Mouse (Mus musculus) forebrain, embryonic 11.5 days (tissue): ENCODE measurements around the gene Kpna2. TPM values are rescaled to one million over a fixed set of nuclear protein-coding genes. Genes with fewer than 3 reads are reported as not detected.
A peak's percentile ranks its signal among the peaks of the same experiment; 100 is the strongest.
"Not testable (repeated sequence)": the region's sequence is repeated elsewhere in the genome, so short reads cannot be mapped to it uniquely, and the experiment has no call there.

Experiments used
- ATAC-seq: fragments of 200-750 bp; cut with Nextera tagmentation; replicated peaks from 2 replicates; pipeline ENCODE4 v1.8.0; 2017; ENCODE audit warnings: moderate TSS enrichment; ENCODE audit not compliant: low FRiP score
- DNase-seq: peaks from one replicate; pipeline ENCODE4 v3.0.0-alpha.2; 2017; ENCODE audit warnings: low spot score
- H3K27ac ChIP-seq: fragments of 300-500 bp; sonication (generic); 2 replicates; pipeline ENCODE4 v1.5.1; 2014; ENCODE audit warnings: low read depth, low read length
- H3K27me3 ChIP-seq: fragments of 300-500 bp; sonication (generic); 2 replicates; pipeline ENCODE4 v1.6.1; 2014; ENCODE audit warnings: mild to moderate bottlenecking, low read length, mixed read lengths; ENCODE audit not compliant: control insufficient read depth, insufficient read depth
- H3K36me3 ChIP-seq: fragments of 300-500 bp; sonication (generic); 2 replicates; pipeline ENCODE4 v1.6.1; 2014; ENCODE audit warnings: mild to moderate bottlenecking, low read length, moderate library complexity, mixed read lengths; ENCODE audit not compliant: control insufficient read depth, insufficient read depth
- H3K4me1 ChIP-seq: fragments of 300-500 bp; sonication (generic); replicated peaks from 2 replicates; pipeline ENCODE4 v1.6.1; 2014; ENCODE audit warnings: low read length, mixed read lengths; ENCODE audit not compliant: control insufficient read depth, insufficient read depth
- H3K4me2 ChIP-seq: fragments of 300-500 bp; sonication (generic); 2 replicates; pipeline ENCODE4 v1.6.1; 2014; ENCODE audit warnings: low read depth, mild to moderate bottlenecking, low read length, moderate library complexity, mixed read lengths; ENCODE audit not compliant: severe bottlenecking
- H3K4me3 ChIP-seq: fragments of 300-500 bp; sonication (generic); 2 replicates; pipeline ENCODE4 v1.5.1; 2014; ENCODE audit warnings: low read depth, low read length
- H3K9ac ChIP-seq: fragments of 300-500 bp; sonication (generic); 2 replicates; pipeline ENCODE4 v1.6.1; 2014; ENCODE audit warnings: low read length
- H3K9me3 ChIP-seq: fragments of 300-500 bp; sonication (generic); 2 replicates; pipeline ENCODE4 v1.6.1; 2016; ENCODE audit warnings: low read length, mixed read lengths; ENCODE audit not compliant: control insufficient read depth
- WGBS: fragments of 180-500 bp; shearing (Covaris S2); extraction: QIAGEN DNeasy Blood & Tissue Kit; methylation state at CpG from one replicate; pipeline ENCODE4 v1.1.7; 2014; 5-methylcytosine and 5-hydroxymethylcytosine counted together
- polyA plus RNA-seq: library from polyadenylated mRNA; unstranded; fragments of >200 nt; fragmentation: Nextera tagmentation; extraction: Ambion mirVana; gene quantifications from 2 replicates; pipeline ENCODE4 v1.2.1, GENCODE M21; 2014

The Kpna2 gene
- polyA plus RNA-seq, 1 experiment from 2014 or later = 777 TPM

DNA sequence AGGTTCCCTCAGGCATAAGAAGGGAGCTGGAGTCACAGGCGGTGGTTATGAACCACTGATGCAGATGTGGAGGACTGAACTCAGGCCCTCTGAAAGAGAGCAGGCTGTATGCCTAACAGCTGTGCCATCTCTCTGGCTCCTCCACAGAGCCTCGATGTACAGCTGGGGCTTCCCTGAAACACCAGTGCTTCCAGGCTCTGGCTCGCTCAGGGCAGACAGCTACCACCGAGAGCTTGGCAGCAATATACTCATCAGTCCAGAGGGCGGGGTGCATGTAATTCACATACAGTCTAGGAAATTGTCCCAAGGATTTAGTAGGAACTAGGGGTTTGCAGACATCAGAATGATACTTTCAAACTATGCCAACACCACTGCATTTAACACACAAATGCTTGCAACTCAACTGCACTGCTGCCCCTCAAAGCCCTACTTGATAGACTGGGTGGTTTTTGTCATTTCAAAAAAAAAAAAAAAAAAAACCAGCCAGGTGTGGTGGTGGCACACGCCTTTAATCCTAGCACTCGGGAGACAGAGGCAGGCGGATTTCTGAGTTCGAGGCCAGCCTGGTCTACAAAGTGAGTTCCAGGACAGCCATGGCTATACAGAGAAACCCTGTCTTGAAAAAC is 13.2 kb downstream of the Kpna2 start:
- whole genome bisulfite sequencing = 91% methylated on average over 9 of the region's 9 CpGs
- not testable (repeated sequence) for DNase-seq, H3K4me1 ChIP-seq, H3K27ac ChIP-seq, H3K27me3 ChIP-seq, H3K4me2 ChIP-seq, H3K9ac ChIP-seq, H3K9me3 ChIP-seq, ATAC-seq, H3K4me3 ChIP-seq
- H3K36me3 ChIP-seq = peaks cover 19% of the 10 kb centered on the region; the same call in 1 of the 2 replicates

DNA sequence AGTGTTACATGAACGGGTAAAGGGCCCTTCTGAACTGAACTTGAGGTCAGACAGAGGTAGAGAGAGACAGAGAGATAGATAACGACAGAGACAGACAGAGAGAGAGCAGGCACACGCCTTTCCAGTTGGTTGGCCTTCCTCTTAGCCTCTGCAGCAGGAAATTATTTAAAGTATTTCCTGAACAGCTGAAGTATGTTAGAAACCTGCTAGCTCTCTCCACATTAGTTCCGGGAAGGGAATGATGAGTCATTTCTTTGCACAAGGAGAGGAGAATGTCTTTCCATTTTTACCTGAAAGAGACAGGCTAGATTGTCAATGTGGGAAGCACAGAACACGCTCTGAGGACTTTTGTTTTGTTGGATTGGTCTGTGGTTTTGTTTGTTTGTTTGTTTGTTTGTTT is 17.0 kb downstream of the Kpna2 start:
- Histone ChIP-seq H3K36me3 (no peaks in the 10 kb centered on the region), H3K4me2 (no peak overlapping the region), H3K4me1 (no peaks in the 10 kb centered on the region), H3K9me3 (no peaks in the 10 kb centered on the region), H3K9ac (no peak overlapping the region), H3K27me3 (no peaks in the 10 kb centered on the region), H3K27ac (no peak overlapping the region), H3K4me3 (no peak overlapping the region)
- 66% methylated on average over 5 of the region's 5 CpGs for WGBS
- DNase-seq (no peak), ATAC-seq (no peak)

DNA sequence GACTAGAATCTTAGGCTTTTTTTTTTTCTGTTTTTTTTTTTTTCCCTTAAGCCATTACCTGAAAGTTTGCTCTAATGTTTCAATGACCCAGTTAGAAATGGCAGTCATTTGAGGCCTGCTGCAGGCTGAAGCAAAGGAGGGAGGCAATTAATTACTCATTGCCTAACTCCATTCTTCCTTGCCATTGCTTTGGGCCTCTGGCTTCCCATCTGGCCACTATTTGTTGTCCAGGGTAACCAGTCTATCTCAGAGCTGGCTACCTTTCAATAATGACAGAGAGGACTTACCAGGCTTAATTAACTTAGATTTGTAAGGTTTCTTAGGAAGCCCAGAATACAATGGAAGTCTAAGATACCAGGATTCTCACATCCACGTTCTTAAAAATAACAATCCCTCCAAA is 17.6 kb downstream of the Kpna2 start:
- Histone ChIP-seq H3K4me2 (no peak overlapping the region), H3K9ac (no peak overlapping the region), H3K36me3 (no peaks in the 10 kb centered on the region), H3K27ac (no peak overlapping the region), H3K4me3 (no peak overlapping the region), H3K27me3 (no peaks in the 10 kb centered on the region), H3K9me3 (no peaks in the 10 kb centered on the region), H3K4me1 (no peaks in the 10 kb centered on the region)
- 18% methylated on average over 1 of the region's 1 CpGs for WGBS
- DNase-seq (no peak), ATAC-seq (no peak)

DNA sequence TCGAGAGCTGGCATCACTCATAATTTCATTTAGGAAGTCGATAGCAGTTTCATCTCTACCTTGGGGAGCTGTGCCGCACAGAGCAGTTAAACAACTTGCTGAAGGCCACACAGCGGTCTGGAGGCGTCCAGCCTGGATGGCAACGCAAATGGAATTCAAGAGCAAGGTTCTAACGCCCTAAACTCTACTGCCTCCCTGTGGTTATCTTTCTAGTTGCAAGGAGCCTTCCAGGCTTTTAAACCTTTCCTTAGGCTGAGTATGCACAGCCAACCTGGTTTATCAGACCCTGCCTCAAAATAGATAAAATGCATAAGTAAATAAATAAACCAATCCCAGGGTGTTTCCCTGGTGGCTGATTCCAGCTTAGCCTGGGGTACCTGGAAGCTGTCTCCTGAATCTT is 18.9 kb downstream of the Kpna2 start:
- Histone ChIP-seq H3K27me3 (no peaks in the 10 kb centered on the region), H3K27ac (no peak overlapping the region), H3K4me2 (no peak overlapping the region), H3K36me3 (no peaks in the 10 kb centered on the region), H3K4me1 (no peaks in the 10 kb centered on the region), H3K9me3 (no peaks in the 10 kb centered on the region), H3K9ac (no peak overlapping the region), H3K4me3 (no peak overlapping the region)
- peak; percentile 65 for DNase-seq
- 27% methylated on average over 7 of the region's 7 CpGs for WGBS
- no peak for ATAC-seq

DNA sequence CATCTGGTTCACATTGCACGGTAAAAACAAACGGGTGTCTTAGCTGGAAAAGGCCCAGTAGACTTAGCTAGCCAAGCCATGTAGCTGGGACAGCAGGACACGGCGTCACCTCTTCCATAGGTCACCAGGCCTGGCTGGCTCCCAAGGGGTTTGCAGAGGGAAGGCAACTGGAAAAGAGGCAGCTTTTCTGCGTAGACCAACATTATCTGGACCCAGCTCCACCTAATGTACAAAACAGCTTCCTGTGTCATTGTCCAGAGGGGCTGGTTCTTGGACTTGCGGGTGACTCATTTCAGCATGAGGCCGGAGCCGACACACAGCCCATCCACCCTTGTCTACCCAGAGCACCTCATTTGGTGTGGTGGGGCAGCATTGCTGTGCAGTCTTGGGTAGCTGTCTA is 23.1 kb downstream of the Kpna2 start:
- 83% methylated on average over 8 of the region's 8 CpGs for WGBS
- H3K27me3 ChIP-seq = no peaks in the 10 kb centered on the region
- no peak for ATAC-seq

DNA sequence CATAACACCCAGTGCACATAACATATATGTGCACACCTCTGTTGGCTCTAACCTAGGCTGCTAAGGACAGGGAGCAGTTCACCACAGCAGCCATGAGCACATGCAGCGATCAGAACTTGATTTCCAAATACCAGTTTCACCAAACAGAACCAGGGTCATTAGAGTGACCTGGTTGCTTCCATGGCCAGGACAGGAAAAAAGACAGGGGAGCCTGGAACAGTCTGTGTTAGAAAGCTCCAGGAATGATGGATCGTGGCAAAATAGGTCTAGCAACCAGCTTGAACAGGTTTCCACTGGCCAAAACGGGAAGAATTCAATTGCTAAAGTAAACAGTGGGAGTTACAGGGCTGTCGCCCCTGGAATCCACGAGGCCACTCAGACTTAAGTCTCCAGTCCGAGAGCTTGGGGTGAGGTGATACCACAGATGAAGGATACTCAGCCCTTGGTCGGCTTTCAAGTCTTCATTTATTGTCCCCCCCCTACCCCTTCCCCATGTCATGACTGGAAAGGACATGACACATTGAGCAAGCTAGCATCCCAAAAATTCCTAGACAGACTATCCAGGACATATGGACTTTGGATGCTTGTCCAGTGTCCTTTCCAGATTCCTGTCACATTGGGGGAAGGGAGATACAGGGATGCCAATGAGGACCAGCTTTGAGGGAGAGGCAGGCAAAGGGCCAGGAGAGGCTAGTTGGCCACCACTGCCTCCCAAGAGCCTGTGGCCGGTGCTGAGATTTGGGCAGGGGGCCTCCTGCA is 23.7 kb downstream of the Kpna2 start:
- DNase-seq (no peak), ATAC-seq (no peak)
- no peak overlapping the region for H3K9ac ChIP-seq

More for the DNA sequence above, 23.1 kb downstream of the Kpna2 start:
- no peak overlapping the region for H3K9ac ChIP-seq
- H3K4me2 ChIP-seq = no peak overlapping the region
- H3K4me3 ChIP-seq = no peak overlapping the region
- no peak overlapping the region for H3K27ac ChIP-seq
- no peaks in the 10 kb centered on the region for H3K4me1 ChIP-seq
- no peaks in the 10 kb centered on the region for H3K36me3 ChIP-seq
- no peaks in the 10 kb centered on the region for H3K9me3 ChIP-seq
- DNase-seq = no peak

DNA sequence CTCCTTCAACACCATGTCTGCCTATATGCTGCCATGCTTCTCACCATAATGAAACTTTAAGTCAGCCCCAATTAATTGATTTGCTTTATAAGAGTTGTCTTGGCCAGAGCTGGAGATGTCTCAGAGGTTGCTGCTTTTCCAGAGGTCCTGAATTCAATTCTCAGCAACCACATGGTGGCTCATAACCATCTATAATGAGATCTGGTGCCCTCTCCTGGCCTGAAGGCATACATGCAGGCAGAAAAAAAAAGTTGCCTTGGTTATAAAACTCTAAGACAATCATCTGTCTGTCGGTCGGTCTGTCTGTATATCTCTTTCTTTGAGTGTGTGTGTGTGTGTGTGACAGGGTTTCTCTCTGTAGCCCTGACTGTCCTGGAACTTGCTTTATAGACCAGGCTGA is 24.9 kb downstream of the Kpna2 start:
- Histone ChIP-seq H3K27me3 (no peaks in the 10 kb centered on the region), H3K27ac (no peak overlapping the region), H3K4me2 (no peak overlapping the region), H3K9ac (no peak overlapping the region), H3K4me1 (no peaks in the 10 kb centered on the region), H3K9me3 (no peaks in the 10 kb centered on the region), H3K4me3 (no peak overlapping the region), H3K36me3 (no peaks in the 10 kb centered on the region)
- WGBS = 71% methylated on average over 2 of the region's 2 CpGs
- no peak for ATAC-seq
- DNase-seq = no peak

More for the DNA sequence above, 23.7 kb downstream of the Kpna2 start:
- H3K27me3 ChIP-seq = no peaks in the 10 kb centered on the region
- H3K27ac ChIP-seq = no peak overlapping the region
- H3K36me3 ChIP-seq = no peaks in the 10 kb centered on the region
- WGBS = 78% methylated on average over 8 of the region's 8 CpGs
- no peak overlapping the region for H3K4me3 ChIP-seq
- no peaks in the 10 kb centered on the region for H3K4me1 ChIP-seq
- no peaks in the 10 kb centered on the region for H3K9me3 ChIP-seq
- no peak overlapping the region for H3K4me2 ChIP-seq

DNA sequence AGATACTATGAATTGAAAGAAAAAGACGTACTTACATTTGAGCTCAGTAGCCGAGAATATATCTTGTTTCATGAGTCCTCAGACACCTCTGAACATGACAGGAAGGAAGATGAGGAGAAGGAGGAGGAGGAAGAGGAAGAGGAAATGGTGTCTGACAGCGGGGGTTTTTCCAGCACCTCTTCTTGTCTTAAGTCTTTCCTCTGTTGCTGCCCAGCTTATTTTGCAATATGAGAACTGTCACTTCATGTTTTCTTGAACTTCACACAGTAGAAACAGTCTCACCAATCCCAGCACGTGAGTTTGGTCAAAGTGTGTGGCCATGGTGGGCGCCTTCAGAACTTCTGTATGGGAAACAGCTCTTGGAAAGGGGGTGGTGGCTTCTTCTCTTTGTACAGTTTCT is 26.3 kb downstream of the Kpna2 start:
- H3K36me3 ChIP-seq = no peaks in the 10 kb centered on the region
- H3K9ac ChIP-seq = no peak overlapping the region
- no peak overlapping the region for H3K4me2 ChIP-seq
- H3K4me3 ChIP-seq = no peak overlapping the region
- no peak overlapping the region for H3K27ac ChIP-seq
- no peaks in the 10 kb centered on the region for H3K4me1 ChIP-seq
- ATAC-seq (no peak), DNase-seq (no peak)
- H3K27me3 ChIP-seq = no peaks in the 10 kb centered on the region
- H3K9me3 ChIP-seq = no peaks in the 10 kb centered on the region
- 95% methylated on average over 5 of the region's 5 CpGs for WGBS

DNA sequence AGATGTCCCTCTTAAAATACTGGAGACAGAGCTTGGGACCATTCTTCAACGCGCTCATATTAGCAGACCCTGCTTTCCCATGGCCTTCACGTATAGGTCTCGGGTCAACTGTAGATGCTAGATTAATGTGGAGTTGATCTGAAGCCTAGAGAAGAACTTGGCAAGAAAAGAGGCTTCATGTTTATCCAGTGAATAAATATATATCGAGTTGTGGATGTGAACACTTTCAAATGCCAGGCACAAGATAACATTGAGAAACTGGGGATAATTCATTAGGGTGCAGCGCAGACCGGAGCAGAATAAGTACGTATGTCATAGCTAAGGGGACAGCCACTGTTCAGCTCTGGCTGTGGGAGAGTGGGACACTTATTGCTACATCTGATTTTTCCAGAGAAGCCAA is 29.5 kb downstream of the Kpna2 start:
- Histone ChIP-seq H3K9me3 (no peaks in the 10 kb centered on the region), H3K27ac (no peak overlapping the region), H3K36me3 (no peaks in the 10 kb centered on the region), H3K4me3 (no peak overlapping the region), H3K9ac (no peak overlapping the region), H3K27me3 (no peaks in the 10 kb centered on the region), H3K4me2 (no peak overlapping the region), H3K4me1 (no peaks in the 10 kb centered on the region)
- ATAC-seq = no peak
- WGBS = 95% methylated on average over 8 of the region's 8 CpGs
- no peak for DNase-seq
